8 mouse cellular contexts compared by ENCODE assay signal in the genomic region with DNA sequence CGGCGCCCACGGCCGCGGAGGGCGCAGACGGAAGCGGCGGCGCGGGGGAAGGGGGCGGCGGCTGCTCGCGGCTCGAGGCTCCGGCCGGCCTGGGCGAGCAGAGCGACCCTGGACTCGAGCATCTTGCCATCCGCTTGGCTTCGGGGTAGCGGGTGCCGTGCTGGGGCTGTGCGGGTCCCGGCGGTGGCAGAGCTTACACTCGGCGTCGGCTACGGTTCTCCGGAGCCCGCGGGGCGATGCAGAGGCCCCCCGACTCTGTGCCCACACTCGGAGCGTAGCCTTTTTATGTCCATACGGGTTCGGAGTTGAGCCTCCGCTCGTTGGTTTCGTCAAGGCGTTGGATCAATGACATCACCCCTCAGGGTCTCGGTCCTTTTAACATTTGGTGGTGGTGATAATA. TPM values are rescaled to one million over a fixed set of nuclear protein-coding genes. Genes with fewer than 3 reads are reported as not detected.
DNase-seq lines count a peak whose midpoint lies in the region; ATAC-seq and TF ChIP-seq lines count a peak whose summit lies in the region.

No protein-coding gene starts in this region.

- no peaks in the 10 kb centered on the region for H3K27me3 ChIP-seq in liver, adult 2 months (ENCODE audit: control insufficient read depth, insufficient read depth, low read length)
- no peaks in the 10 kb centered on the region for H3K27me3 ChIP-seq in hindbrain, embryonic 13.5 days
- H3K27me3 ChIP-seq in midbrain, embryonic 14.5 days (ENCODE audit: control insufficient read depth, insufficient read depth, low read length): no peaks in the 10 kb centered on the region

- peaks cover 25% of the 10 kb centered on the region for H3K4me1 ChIP-seq in liver, adult 2 months (ENCODE audit: control insufficient read depth, insufficient read depth, low read length)
- peaks cover 15% of the 10 kb centered on the region for H3K4me1 ChIP-seq in brown adipose tissue, adult 24 weeks (ENCODE audit: control insufficient read depth, insufficient read depth, insufficient read length, low read length)
- H3K4me1 ChIP-seq in hindbrain, embryonic 13.5 days (replicated peaks): peaks cover 53% of the 10 kb centered on the region
- H3K4me1 ChIP-seq in midbrain, embryonic 14.5 days (ENCODE audit: control insufficient read depth, insufficient read depth, low read length): peaks cover 14% of the 10 kb centered on the region

- peak overlapping the region; percentile 19; the same call in 1 of the 2 replicates for H3K27ac ChIP-seq in liver, adult 2 months (replicated peaks; ENCODE audit: insufficient read depth, low read depth, low read length)
- no peak overlapping the region for H3K27ac ChIP-seq in brown adipose tissue, adult 24 weeks (replicated peaks; ENCODE audit: low read depth, low read length)
- peak overlapping the region; percentile 84 for H3K27ac ChIP-seq in hindbrain, embryonic 13.5 days
- peak overlapping the region; percentile 77 for H3K27ac ChIP-seq in midbrain, embryonic 14.5 days (replicated peaks; ENCODE audit: low read depth, low read length)

- peak overlapping the region; percentile 82 for H3K4me2 ChIP-seq in hindbrain, embryonic 13.5 days
- peak overlapping the region; percentile 84 for H3K4me2 ChIP-seq in midbrain, embryonic 14.5 days (ENCODE audit: low read length)

- H3K9me3 ChIP-seq in hindbrain, embryonic 13.5 days: no peaks in the 10 kb centered on the region
- no peaks in the 10 kb centered on the region for H3K9me3 ChIP-seq in midbrain, embryonic 14.5 days (ENCODE audit: control insufficient read depth, low read length)

- peak overlapping the region; percentile 94 for H3K4me3 ChIP-seq in liver, adult 2 months (ENCODE audit: insufficient read depth, low read depth, low read length)
- peak overlapping the region; percentile 87 for H3K4me3 ChIP-seq in brown adipose tissue, adult 24 weeks (ENCODE audit: insufficient read depth, low read depth, low read length)
- peak overlapping the region; percentile 98 for H3K4me3 ChIP-seq in hindbrain, embryonic 13.5 days
- peak overlapping the region; percentile 96 for H3K4me3 ChIP-seq in midbrain, embryonic 14.5 days (replicated peaks; ENCODE audit: low read depth, low read length)

- peaks cover 27% of the 10 kb centered on the region for H3K79me2 ChIP-seq in liver, adult 2 months (ENCODE audit: control insufficient read depth, insufficient read depth, low read length)

- peaks cover 22% of the 10 kb centered on the region for H3K36me3 ChIP-seq in liver, adult 2 months (ENCODE audit: control insufficient read depth, insufficient read depth, low read length)
- peaks cover 33% of the 10 kb centered on the region for H3K36me3 ChIP-seq in hindbrain, embryonic 13.5 days
- peaks cover 35% of the 10 kb centered on the region for H3K36me3 ChIP-seq in midbrain, embryonic 14.5 days (ENCODE audit: control insufficient read depth, insufficient read depth, low read length)

- peak; percentile 29 for ATAC-seq in hindbrain, embryonic 13.5 days (ENCODE audit: low FRiP score)
- ATAC-seq in midbrain, embryonic 14.5 days (ENCODE audit: low FRiP score, low TSS enrichment): peak; percentile 22; the same call in 1 of the 2 replicates

- DNase-seq in liver, adult 2 months (ENCODE audit: extremely low read depth, low read depth, low spot score): no peak
- DNase-seq in liver (no peak), adipocyte (ENCODE audit: low spot score) (no peak)
- DNase-seq in midbrain, embryonic 14.5 days: peak; percentile 30
- DNase-seq in Muller cell, postnatal 12 days (ENCODE audit: inconsistent ontology term): no peak
- no peak for DNase-seq in spleen, adult 12 weeks (ENCODE audit: low spot score)

- no peak for TF ChIP-seq POLR2A in liver, adult 2 months (IDR thresholded peaks at IDR 0.05; ENCODE audit: extremely low read depth, insufficient read depth, low read length)

- under 1% methylated on average over 28 of the region's 46 CpGs for WGBS in liver, adult 2 months
- WGBS in hindbrain, embryonic 13.5 days: under 1% methylated on average over 35 of the region's 46 CpGs
- under 1% methylated on average over 39 of the region's 46 CpGs for WGBS in midbrain, embryonic 14.5 days

- peak overlapping the region; percentile 89 for H3K9ac ChIP-seq in liver, adult 2 months (ENCODE audit: low read depth, low read length)
- H3K9ac ChIP-seq in hindbrain, embryonic 13.5 days: peak overlapping the region; percentile 93
- peak overlapping the region; percentile 88 for H3K9ac ChIP-seq in midbrain, embryonic 14.5 days (replicated peaks; ENCODE audit: low read length)

- TF ChIP-seq CTCF in liver, adult 2 months (IDR thresholded peaks at IDR 0.05; ENCODE audit: low read depth, low read length): no peak

RNA-seq across cellular contexts. Expression of gene Gcn1l1, which starts 0.3 kb away (rescaled TPM):
- total RNA-seq in liver, adult 2 months (2014; rRNA removed): 14.8 and 18.3 TPM in 2 replicates
- polyA plus RNA-seq in liver, adult 2 months (2012; rRNA removed): 23.2 and 28.8 TPM in 2 replicates
- polyA plus RNA-seq in brown adipose tissue, adult 24 weeks (2012; ENCODE audit: insufficient read depth, insufficient read length, missing spikeins): 9.9 and 15.0 TPM in 2 replicates
- polyA plus RNA-seq in hindbrain, embryonic 13.5 days (2015; fragmentation: Nextera tagmentation; extraction: Ambion mirVana): 42.2 and 42.4 TPM in 2 replicates
- 40.5 and 51.2 TPM in 2 replicates for polyA plus RNA-seq in midbrain, embryonic 14.5 days (2014; fragmentation: Nextera tagmentation; extraction: Ambion mirVana)

RNA-seq across cellular contexts. Expression of gene Rplp0, which starts 6.1 kb away (rescaled TPM):
- 709 and 835 TPM in 2 replicates for total RNA-seq in liver, adult 2 months (2014; rRNA removed)
- 607 and 623 TPM in 2 replicates for polyA plus RNA-seq in liver, adult 2 months (2012; rRNA removed)
- 575 and 685 TPM in 2 replicates for polyA plus RNA-seq in brown adipose tissue, adult 24 weeks (2012; ENCODE audit: insufficient read depth, insufficient read length, missing spikeins)
- polyA plus RNA-seq in hindbrain, embryonic 13.5 days (2015; fragmentation: Nextera tagmentation; extraction: Ambion mirVana): 895 and 907 TPM in 2 replicates
- polyA plus RNA-seq in midbrain, embryonic 14.5 days (2014; fragmentation: Nextera tagmentation; extraction: Ambion mirVana): 1,038 and 1,071 TPM in 2 replicates

RNA-seq across cellular contexts. Expression of gene Pxn, which starts 58.9 kb away (rescaled TPM):
- total RNA-seq in liver, adult 2 months (2014; rRNA removed): 10.5 and 15.2 TPM in 2 replicates
- 33.6 and 40.2 TPM in 2 replicates for polyA plus RNA-seq in liver, adult 2 months (2012; rRNA removed)
- polyA plus RNA-seq in brown adipose tissue, adult 24 weeks (2012; ENCODE audit: insufficient read depth, insufficient read length, missing spikeins): 10.6 and 12.2 TPM in 2 replicates
- 19.9 and 23.4 TPM in 2 replicates for polyA plus RNA-seq in hindbrain, embryonic 13.5 days (2015; fragmentation: Nextera tagmentation; extraction: Ambion mirVana)
- polyA plus RNA-seq in midbrain, embryonic 14.5 days (2014; fragmentation: Nextera tagmentation; extraction: Ambion mirVana): 10.9 and 11.3 TPM in 2 replicates
